Mouse (Mus musculus) cerebellum, adult 2 months (tissue): ENCODE measurements around the gene Camk1g.

Experiments
- CTCF ChIP-seq: fragments of 200-500 bp; IDR thresholded peaks from 2 replicates; pipeline ENCODE4 v1.5.1; 2011; ENCODE audit warnings: low read depth, mild to moderate bottlenecking, control low read depth, low read length, moderate library complexity, borderline replicate concordance; ENCODE audit not compliant: insufficient read depth
- POLR2A ChIP-seq: fragments of 200-500 bp; IDR thresholded peaks from 2 replicates; pipeline ENCODE4 v1.6.1; 2011; ENCODE audit warnings: low read length, control low read depth, borderline replicate concordance; ENCODE audit not compliant: insufficient read depth

DNA sequence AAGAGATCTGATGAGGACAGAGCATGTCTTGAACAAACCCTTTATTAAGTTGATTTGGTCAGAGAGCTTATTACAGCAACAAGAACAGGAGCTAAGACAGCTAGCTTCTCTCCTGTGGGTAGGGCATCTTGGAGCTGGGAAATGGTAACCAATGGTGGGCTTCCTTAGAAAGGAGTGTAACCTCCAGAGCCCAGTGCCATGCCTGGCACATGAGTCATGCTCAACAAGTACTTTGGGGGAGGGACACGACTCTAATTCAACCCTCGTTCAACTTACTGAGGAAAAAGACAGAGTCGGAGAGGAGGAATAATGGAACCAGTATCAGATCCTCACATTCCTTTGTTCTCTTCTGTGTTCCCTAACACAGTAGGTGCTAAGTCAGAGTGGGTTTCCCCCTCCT, 50.4 kb downstream of the Camk1g start:
- TF ChIP-seq CTCF = no peak
- TF ChIP-seq POLR2A = no peak
